Mouse (Mus musculus) liver, adult 10 weeks (tissue): ENCODE measurements around the gene Tsc22d4. TPM values are rescaled to one million over a fixed set of nuclear protein-coding genes. Genes with fewer than 3 reads are reported as not detected.

Source experiments
- polyA plus RNA-seq: library from polyadenylated mRNA; stranded (reverse); fragments of 350-450 nt; fragmentation: Illumina TruSeq; extraction: RNeasy Lipid Tissue Mini Kit (QIAGEN cat#74804); gene quantifications from one replicate; pipeline ENCODE4 v1.2.3, GENCODE M21; 2014; ENCODE audit warnings: low read depth, low replicate concordance

The Tsc22d4 gene
- 0.79 TPM for polyA plus RNA-seq

DNA sequence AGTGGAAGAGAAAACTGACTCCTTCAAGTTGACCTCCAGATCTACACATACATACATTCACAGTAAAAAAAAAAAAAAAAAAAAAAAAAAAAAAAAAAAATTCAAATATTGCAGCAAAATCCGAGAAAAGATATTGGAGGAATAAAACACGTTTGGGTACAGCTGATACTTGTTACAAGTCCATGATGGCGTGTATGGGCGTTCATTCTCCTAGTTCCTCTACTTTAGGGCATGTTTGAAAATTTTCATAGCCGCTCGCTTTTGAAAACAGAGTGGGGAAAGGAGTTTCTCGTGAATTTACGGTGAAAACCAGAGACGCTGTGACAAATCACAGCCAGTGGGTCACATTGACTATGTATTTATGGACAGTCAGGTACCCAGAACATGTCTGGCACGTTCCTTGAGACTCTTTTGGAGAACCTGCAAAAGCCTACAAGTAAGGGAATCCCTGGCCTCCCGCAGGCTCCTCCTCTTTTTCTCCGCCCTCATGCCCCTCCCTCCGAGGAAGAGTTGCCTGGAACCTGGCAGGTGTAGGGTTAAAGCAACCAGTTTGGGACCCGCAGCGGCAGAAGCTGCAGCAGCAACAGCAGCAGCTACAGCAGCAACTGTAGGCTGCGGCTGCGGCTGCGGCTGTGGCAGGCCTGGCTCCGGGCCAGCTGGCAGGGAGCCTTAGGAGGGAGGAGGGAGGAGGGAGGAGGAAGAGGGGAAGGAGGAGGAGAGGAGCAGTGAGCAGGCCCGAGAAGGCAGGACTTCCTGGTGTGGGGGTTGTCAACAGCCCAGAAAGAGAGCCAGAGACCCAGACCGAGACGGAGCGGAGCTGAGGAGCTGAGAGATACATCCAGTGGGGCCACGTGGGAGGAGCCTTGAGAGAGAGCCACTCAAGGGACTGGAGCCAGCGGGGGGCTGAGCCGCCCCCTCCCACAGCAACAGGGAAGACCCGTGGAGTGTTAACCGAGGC lies at the start of gene Tsc22d4:
Gene Tsc22d4, plus strand, starts transcription at position 517 of the 958 bp plus-strand sequence.

DNA sequence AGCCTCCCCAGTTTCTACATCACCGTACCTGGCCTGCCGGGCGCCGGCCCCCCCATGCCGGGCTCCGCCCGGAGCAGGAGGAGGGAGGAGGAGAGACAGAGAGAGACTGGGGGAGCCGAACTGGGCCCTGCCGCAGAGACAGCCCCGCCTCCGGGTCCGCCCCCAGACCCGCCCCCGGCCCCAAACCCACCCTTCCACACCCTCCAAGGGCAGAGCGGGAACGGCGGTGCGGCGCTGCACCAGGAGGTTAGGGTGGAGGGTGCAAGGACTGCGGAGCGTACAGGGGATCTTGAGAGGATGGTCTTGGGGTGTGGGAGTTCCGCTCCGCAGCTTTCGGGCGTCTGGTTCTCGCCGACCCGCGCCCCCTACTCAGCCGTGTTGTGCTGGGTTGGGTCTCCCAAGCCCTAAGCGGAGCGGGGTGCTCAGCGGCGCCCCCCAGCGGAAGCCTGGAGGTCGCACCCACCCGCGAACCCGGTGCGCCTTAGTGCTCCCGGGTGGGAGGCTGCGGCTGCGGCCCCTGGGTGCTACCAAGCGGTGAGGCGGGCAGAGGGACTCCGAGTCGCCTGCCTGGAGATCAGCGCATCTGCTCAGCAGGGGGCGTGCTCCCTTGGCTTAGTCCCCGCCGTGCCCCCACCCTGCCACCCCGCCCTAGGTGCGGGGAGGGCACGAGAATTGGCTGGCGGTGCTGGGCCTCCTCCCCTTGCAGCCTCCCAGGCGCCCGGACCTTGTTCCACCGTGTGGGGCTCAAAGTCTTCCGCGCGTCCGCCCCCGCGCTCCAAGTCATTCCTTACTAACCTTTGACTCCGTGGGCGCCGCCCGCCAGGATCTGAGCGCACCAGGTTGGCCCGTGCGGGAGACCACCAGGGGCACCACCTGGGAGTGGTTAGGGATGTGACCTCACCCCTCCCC lies 4.3 kb upstream of the Tsc22d4 start, which contains the start of gene Nyap1:
Gene Nyap1, minus strand, starts transcription at position 585 of the 909 bp plus-strand sequence.

DNA sequence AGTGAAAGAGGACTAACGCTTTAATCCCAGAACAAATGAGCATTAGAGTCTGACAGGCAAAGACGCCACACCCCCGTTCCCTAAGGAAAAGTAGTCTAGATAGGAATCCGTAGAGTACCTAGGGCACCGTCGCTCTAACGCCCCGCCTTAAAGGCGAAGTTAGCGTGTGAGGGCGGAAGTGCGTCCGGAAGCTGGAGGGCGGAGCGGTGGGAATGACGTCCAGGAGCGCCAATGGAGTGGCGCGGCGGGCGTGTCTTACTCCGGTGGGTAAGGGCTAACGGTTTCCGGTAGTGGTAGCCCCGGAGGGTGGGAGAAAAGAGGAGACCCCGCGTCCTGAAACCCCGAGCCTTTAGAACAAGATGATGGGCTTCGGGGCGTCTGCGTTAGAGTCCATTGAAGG lies 33.1 kb downstream of the Tsc22d4 start, which contains the start of gene Ppp1r35:
Gene Ppp1r35, plus strand, starts transcription at position 215 of the 400 bp plus-strand sequence.

DNA sequence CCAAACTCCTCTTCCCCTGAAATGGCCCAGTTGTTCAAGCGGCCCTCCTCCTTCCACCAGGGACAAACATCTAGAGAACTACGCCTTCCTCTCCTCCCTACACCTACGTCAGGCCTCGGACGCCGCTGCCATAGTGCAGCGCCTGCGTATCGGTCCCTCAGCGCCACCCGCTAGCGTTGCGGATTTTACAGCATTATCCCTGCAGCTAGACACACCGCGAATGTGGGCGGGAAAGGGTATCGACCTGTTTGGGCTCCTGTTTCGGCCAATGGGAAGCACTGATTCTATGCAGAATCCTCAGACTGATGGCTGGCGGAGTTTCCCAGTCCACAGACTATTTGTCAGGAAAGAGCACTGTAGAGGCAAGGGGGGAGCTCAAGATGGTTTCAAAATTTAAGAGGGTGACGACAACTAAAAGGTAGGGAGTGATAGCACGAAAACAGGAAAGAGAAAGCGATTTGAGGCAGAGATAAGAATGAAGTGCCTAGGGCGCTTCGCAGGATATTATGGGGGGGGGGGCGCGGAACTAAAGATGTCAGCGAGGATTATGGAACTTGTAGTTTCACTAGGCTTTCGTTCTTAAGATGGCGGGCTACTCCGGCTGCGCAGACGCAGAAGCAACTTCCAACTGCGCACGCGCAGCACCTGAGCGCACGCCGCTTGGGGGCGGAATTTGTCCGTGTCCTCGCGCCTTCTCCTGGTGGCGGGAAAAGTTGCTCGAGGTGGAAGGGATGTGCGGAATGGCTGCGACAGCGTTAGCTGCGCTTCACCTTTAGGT lies 41.8 kb downstream of the Tsc22d4 start, which contains the start of the genes Mepce and Zcwpw1:
Gene Mepce, minus strand, starts transcription at position 505 of the 778 bp plus-strand sequence.
Gene Zcwpw1, plus strand, starts transcription at position 648 of the 778 bp plus-strand sequence.

Other genes with a start within 250 kb of the Tsc22d4 start
- not detected for gene Pop7, start 243.2 kb upstream of the Tsc22d4 start, polyA plus RNA-seq
- 1.5 TPM for gene Gigyf1, start 227.2 kb upstream of the Tsc22d4 start, polyA plus RNA-seq
- gene Epo, start 212.5 kb upstream of the Tsc22d4 start, polyA plus RNA-seq = not detected
- 5.5 TPM for gene Gnb2, start 212.2 kb upstream of the Tsc22d4 start, polyA plus RNA-seq
- gene Actl6b, start 192.2 kb upstream of the Tsc22d4 start, polyA plus RNA-seq = not detected
- 32.0 TPM for gene Tfr2, start 175.9 kb upstream of the Tsc22d4 start, polyA plus RNA-seq
- 1.3 TPM for gene Mospd3, start 144.7 kb upstream of the Tsc22d4 start, polyA plus RNA-seq
- gene Pcolce, start 131.9 kb upstream of the Tsc22d4 start, polyA plus RNA-seq = 0.64 TPM
- not detected for gene Fbxo24, start 116.7 kb upstream of the Tsc22d4 start, polyA plus RNA-seq
- gene Lrch4, start 116.6 kb upstream of the Tsc22d4 start, polyA plus RNA-seq = 0.40 TPM
- gene Gm20605, start 116.6 kb upstream of the Tsc22d4 start, polyA plus RNA-seq = not detected
- not detected for gene Sap25, start 104.4 kb upstream of the Tsc22d4 start, polyA plus RNA-seq
- gene Irs3, start 100.0 kb upstream of the Tsc22d4 start, polyA plus RNA-seq = not detected
- gene Agfg2, start 61.0 kb upstream of the Tsc22d4 start, polyA plus RNA-seq = 10.3 TPM
- not detected for gene Nyap1, start 4.1 kb upstream of the Tsc22d4 start, polyA plus RNA-seq
- gene Ppp1r35, start 33.1 kb downstream of the Tsc22d4 start, polyA plus RNA-seq = 2.5 TPM
- 4.4 TPM for gene Mepce, start 41.9 kb downstream of the Tsc22d4 start, polyA plus RNA-seq
- gene Zcwpw1, start 42.1 kb downstream of the Tsc22d4 start, polyA plus RNA-seq = 8.9 TPM
- 3.2 TPM for gene Pilra, start 90.6 kb downstream of the Tsc22d4 start, polyA plus RNA-seq
- gene Pilrb1, start 112.4 kb downstream of the Tsc22d4 start, polyA plus RNA-seq = 3.8 TPM
- gene Pilrb2, start 126.1 kb downstream of the Tsc22d4 start, polyA plus RNA-seq = 3.2 TPM
- gene Cyp3a13, start 175.9 kb downstream of the Tsc22d4 start, polyA plus RNA-seq = 371 TPM
- gene Gjc3, start 217.4 kb downstream of the Tsc22d4 start, polyA plus RNA-seq = 1.0 TPM
- gene Azgp1, start 235.8 kb downstream of the Tsc22d4 start, polyA plus RNA-seq = 2,187 TPM